Mouse (Mus musculus): ENCODE measurements around the gene Sox21. TPM values are rescaled to one million over a fixed set of nuclear protein-coding genes. Genes with fewer than 3 reads are reported as not detected.
A peak's percentile ranks its signal among the peaks of the same experiment; 100 is the strongest.

Sox21 gene
- not detected for total RNA-seq (2021)
- long read RNA-seq, experiment 1, result 0 reads
- long read RNA-seq, experiment 2, result 0 reads

GRCm38 (mm10) chr14:118236886-118237289 is at the start of gene Sox21:
TSS of gene Sox21 (minus strand) at chr14:118237030.
- intact Hi-C loops (cut with DNase I), result no loop called here

GRCm38 (mm10) chr14:118286096-118286495 is 49.3 kb upstream of the Sox21 start:
- no peak for DNase-seq
- intact Hi-C loops (cut with DNase I), result no loop called here

More at GRCm38 (mm10) chr14:118236886-118237289, at the start of gene Sox21:
- no peak for DNase-seq

GRCm38 (mm10) chr14:118282917-118283316 is 46.1 kb upstream of the Sox21 start:
- intact Hi-C loops (cut with DNase I), result no loop called here
- no peak for DNase-seq

- DNase-seq, result no peak
- intact Hi-C loops (cut with DNase I), result no loop called here
Observed at GRCm38 (mm10) chr14:118282272-118282671, 45.4 kb upstream of the Sox21 start.

- no peak for DNase-seq
- intact Hi-C loops (cut with DNase I), result no loop called here
Observed at GRCm38 (mm10) chr14:118277704-118278498, 41.1 kb upstream of the Sox21 start.

- DNase-seq, result no peak
- intact Hi-C loops (cut with DNase I), result no loop called here
Observed at GRCm38 (mm10) chr14:118272594-118273555, 36.0 kb upstream of the Sox21 start.

GRCm38 (mm10) chr14:118268849-118269248 is 32.0 kb upstream of the Sox21 start:
- intact Hi-C loops (cut with DNase I), result no loop called here
- no peak for DNase-seq

- intact Hi-C loops (cut with DNase I), result no loop called here
- DNase-seq, result no peak
Observed at GRCm38 (mm10) chr14:118266660-118267059, 29.8 kb upstream of the Sox21 start, which contains the start of gene Gm9376. TSS of gene Gm9376 (plus strand) at chr14:118266960.

- intact Hi-C loops (cut with DNase I), result no loop called here
- no peak for DNase-seq
Observed at GRCm38 (mm10) chr14:118253381-118253780, 16.6 kb upstream of the Sox21 start.

- intact Hi-C loops (cut with DNase I), result no loop called here
- no peak for DNase-seq
Observed at GRCm38 (mm10) chr14:118241416-118241815, 4.6 kb upstream of the Sox21 start.

GRCm38 (mm10) chr14:118239351-118239750 is 2.5 kb upstream of the Sox21 start:
- no peak for DNase-seq
- intact Hi-C loops (cut with DNase I), result no loop called here

GRCm38 (mm10) chr14:118237786-118238185 is 956 bp upstream of the Sox21 start:
- no peak for DNase-seq
- intact Hi-C loops (cut with DNase I), result no loop called here

GRCm38 (mm10) chr14:118235973-118236885 is 601 bp downstream of the Sox21 start:
- DNase-seq, result peak in 1 of 2 experiments; percentile 28
- intact Hi-C loops (cut with DNase I), result no loop called here

- intact Hi-C loops (cut with DNase I), result no loop called here
- peak in 1 of 2 experiments; percentile 27 for DNase-seq
Observed at GRCm38 (mm10) chr14:118235361-118235972, 1.4 kb downstream of the Sox21 start.

GRCm38 (mm10) chr14:118234541-118235210 is 2.2 kb downstream of the Sox21 start:
- intact Hi-C loops (cut with DNase I), result no loop called here
- no peak for DNase-seq

GRCm38 (mm10) chr14:118233786-118234540 is 2.9 kb downstream of the Sox21 start:
- DNase-seq, result no peak
- intact Hi-C loops (cut with DNase I), result no loop called here

GRCm38 (mm10) chr14:118232381-118232970 is 4.4 kb downstream of the Sox21 start:
- no peak for DNase-seq
- intact Hi-C loops (cut with DNase I), result no loop called here
